Mouse (Mus musculus): ENCODE data around the gene Foxo4. TPM values are rescaled to one million over a fixed set of nuclear protein-coding genes. Genes with fewer than 3 reads are reported as not detected.

The Foxo4 gene
- polyA plus RNA-seq, 1 experiment from 2014 or later: 1.8 TPM

DNA sequence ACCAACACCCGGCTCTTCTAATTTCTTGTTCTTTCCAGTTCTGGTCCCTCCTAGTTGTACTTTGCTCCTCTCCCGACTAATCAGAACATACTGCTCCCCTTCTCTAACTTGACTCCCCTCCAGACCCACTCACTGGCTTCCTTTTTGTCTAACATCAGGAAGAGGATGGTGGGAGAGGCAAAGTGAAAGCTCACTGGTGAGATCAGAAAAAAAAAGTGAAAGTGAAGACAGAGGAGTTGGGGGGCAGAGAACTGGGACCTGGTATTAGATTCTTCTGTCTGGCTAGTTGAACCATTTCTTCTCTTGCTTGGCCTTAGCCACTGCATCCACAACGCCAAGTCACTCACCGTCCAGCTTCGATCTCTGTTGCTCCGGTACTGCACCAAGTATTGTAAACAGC is 12.3 kb downstream of the Foxo4 start:
- H3K4me1 ChIP-seq (ENCODE audit: control insufficient read depth, insufficient read depth, low read length): no peaks in the 10 kb centered on the region
- 90% methylated on average over 6 of the region's 6 CpGs for WGBS
- no peak overlapping the region for H3K4me3 ChIP-seq (ENCODE audit: low read length)
- H3K36me3 ChIP-seq (ENCODE audit: control insufficient read depth, insufficient read depth, low read length): no peaks in the 10 kb centered on the region
- no peak overlapping the region for H3K27ac ChIP-seq (ENCODE audit: low read length)
- no peak for ATAC-seq
- H3K9ac ChIP-seq (ENCODE audit: low read depth, low read length): no peak overlapping the region
- H3K27me3 ChIP-seq (replicated peaks; ENCODE audit: control insufficient read depth, insufficient read depth, low read length): no peaks in the 10 kb centered on the region
- no peak overlapping the region for H3K4me2 ChIP-seq (ENCODE audit: low read depth, low read length)
- no peaks in the 10 kb centered on the region for H3K9me3 ChIP-seq (ENCODE audit: control insufficient read depth, low read length)

DNA sequence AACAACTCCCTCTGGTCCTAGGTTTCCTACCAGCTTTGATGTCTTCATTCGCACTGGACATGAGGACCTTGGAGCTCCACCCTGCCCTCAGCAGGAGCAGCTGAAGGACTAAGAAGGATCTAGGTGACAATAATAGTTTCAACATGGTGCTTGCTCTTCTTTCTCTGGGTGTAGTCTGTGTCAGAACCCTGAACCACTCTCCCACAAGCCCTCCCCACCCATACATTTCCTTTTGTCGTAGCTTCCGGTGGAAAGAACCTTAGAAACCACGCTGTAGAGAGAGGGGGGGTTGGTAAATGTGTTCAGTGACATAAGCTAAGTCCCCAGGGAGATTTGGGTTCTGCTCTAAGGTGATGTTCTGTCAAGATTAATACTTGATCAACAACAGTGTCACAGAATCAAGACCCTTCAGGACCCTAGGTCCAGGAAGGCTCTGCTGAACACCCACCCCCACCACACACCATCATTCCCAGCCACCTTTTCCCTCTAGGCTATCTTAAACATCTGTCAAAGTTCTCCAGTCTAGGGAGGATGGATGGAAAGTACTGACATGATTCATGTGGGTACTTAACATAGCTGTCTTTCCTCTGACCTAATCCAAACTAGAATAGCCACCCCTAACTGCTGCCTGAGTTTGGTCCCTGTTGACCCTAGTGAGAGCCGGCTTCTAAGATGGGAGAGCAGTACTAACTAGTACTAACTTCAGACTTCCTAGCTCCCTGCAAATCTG is 13.9 kb downstream of the Foxo4 start, which contains the start of gene Il2rg:
TSS of gene Il2rg (minus strand) at position 231 of the 730 bp plus-strand sequence.
- ATAC-seq: no peak
- Histone ChIP-seq H3K27ac (ENCODE audit: low read length) (no peak within 1 kb of the TSS), H3K4me3 (ENCODE audit: low read length) (no peak within 1 kb of the TSS), H3K36me3 (ENCODE audit: control insufficient read depth, insufficient read depth, low read length) (no peaks in the 10 kb centered on the region), H3K9me3 (ENCODE audit: control insufficient read depth, low read length) (no peaks in the 10 kb centered on the region), H3K27me3 (replicated peaks; ENCODE audit: control insufficient read depth, insufficient read depth, low read length) (no peaks in the 10 kb centered on the region), H3K4me2 (ENCODE audit: low read depth, low read length) (no peak within 1 kb of the TSS), H3K4me1 (ENCODE audit: control insufficient read depth, insufficient read depth, low read length) (no peaks in the 10 kb centered on the region), H3K9ac (ENCODE audit: low read depth, low read length) (no peak within 1 kb of the TSS)
- 77% methylated on average over 5 of the region's 5 CpGs for WGBS

DNA sequence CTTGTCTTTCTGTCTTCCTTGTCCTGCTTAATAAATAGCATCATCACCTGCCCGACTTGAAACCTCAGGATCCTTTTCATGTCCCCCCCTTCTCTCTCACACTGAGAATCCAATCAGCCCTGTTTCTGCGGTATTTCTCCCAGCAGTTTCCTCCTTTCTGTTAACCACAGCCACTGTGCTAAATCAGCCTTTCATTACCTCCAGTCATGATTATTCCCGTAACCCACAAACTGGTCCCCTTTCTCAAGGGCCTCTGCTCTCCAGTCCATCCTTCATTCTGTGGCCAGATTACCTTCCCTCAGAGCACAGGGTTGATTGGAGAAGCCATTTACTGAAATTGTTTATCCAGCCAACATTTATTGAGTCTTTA is 14.4 kb downstream of the Foxo4 start, which contains the start of gene Gm20489:
TSS of gene Gm20489 (minus strand) at position 269 of the 370 bp plus-strand sequence.
- no peaks in the 10 kb centered on the region for H3K9me3 ChIP-seq (ENCODE audit: control insufficient read depth, low read length)
- no peaks in the 10 kb centered on the region for H3K4me1 ChIP-seq (ENCODE audit: control insufficient read depth, insufficient read depth, low read length)
- no peak within 1 kb of the TSS for H3K27ac ChIP-seq (ENCODE audit: low read length)
- no peak within 1 kb of the TSS for H3K4me3 ChIP-seq (ENCODE audit: low read length)
- H3K27me3 ChIP-seq (replicated peaks; ENCODE audit: control insufficient read depth, insufficient read depth, low read length): no peaks in the 10 kb centered on the region
- WGBS: 49% methylated on average over 3 of the region's 3 CpGs
- no peak for ATAC-seq
- H3K4me2 ChIP-seq (ENCODE audit: low read depth, low read length): no peak within 1 kb of the TSS
- H3K36me3 ChIP-seq (ENCODE audit: control insufficient read depth, insufficient read depth, low read length): no peaks in the 10 kb centered on the region
- H3K9ac ChIP-seq (ENCODE audit: low read depth, low read length): no peak within 1 kb of the TSS

DNA sequence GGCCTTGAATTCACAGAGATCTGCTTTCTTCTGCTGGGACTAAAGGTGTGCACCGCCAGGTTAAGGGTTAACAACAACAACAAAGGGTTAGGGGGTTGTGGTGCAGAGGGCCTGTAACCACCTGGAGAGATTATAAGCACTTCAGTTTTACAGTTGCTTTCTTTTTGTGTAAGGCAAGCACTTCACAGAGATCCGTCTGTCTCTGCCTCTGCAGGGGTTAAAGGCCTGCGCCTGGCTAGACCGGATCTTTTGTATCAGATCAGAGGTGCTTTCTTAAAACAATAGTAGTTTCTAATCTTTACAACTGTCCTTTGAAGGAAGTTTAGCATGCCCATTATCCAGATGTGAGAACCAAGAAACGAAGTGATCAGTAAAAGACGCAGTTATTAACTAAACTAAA is 19.1 kb downstream of the Foxo4 start:
- Histone ChIP-seq H3K36me3 (ENCODE audit: control insufficient read depth, insufficient read depth, low read length) (no peaks in the 10 kb centered on the region), H3K9me3 (ENCODE audit: control insufficient read depth, low read length) (no peaks in the 10 kb centered on the region), H3K4me3 (ENCODE audit: low read length) (peak overlapping the region; percentile 55), H3K4me2 (ENCODE audit: low read depth, low read length) (peak overlapping the region; percentile 55), H3K27me3 (replicated peaks; ENCODE audit: control insufficient read depth, insufficient read depth, low read length) (no peaks in the 10 kb centered on the region), H3K9ac (ENCODE audit: low read depth, low read length) (peak overlapping the region; percentile 51; the same call in 1 of the 2 replicates), H3K27ac (ENCODE audit: low read length) (0 out of 2 replicates have a peak overlapping the region, but pooled peaks have one; percentile 25), H3K4me1 (ENCODE audit: control insufficient read depth, insufficient read depth, low read length) (no peaks in the 10 kb centered on the region)
- 21% methylated on average over 6 of the region's 6 CpGs for WGBS
- peak; percentile 40 for ATAC-seq

DNA sequence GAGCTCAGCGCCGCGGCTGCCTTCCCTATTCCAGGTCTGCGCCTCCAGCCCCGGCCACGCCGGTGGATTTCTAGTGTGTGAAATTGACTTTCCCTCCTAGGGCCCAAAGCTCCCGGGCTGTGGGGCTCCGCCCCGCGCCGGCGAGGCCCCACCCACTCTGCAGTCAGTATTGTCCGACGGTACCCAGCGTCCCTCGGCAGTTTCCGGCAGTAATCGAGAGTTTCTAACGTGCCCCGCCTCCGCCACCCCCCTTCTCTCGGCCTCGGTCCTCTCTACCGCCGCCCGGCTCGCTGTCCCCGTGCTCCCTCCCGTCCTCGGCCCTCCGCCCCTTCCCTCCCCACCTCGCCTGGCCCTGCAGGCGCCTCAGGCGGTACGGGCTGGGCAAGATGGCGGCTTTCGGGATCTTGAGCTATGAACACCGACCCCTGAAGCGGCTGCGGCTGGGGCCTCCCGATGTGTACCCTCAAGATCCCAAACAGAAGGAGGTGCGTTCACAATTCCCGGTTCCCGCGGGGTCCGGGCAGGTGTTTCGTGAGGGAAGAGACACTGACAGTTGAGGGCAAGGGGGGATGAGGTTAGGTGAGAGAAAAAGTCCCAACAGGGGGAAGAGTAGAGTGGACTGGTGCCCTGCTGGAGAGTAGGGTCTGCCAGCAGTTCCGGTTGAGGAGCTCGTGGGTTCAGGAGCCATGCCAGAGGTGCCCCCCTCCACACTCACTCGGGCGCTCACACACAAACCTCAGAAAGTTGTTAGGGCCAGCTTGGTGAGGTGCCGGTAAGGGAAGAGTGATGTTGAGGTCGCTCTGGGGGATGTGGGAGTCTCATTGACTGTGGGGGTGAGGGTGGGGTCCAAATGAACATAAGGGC is 19.8 kb downstream of the Foxo4 start, which contains the start of gene Med12:
TSS of gene Med12 (plus strand) at position 156 of the 864 bp plus-strand sequence.
- ATAC-seq: peak; percentile 98
- Histone ChIP-seq H3K4me3 (ENCODE audit: low read length) (peak within 1 kb of the TSS; percentile 55), H3K27ac (ENCODE audit: low read length) (peak within 1 kb of the TSS; percentile 55), H3K9ac (ENCODE audit: low read depth, low read length) (peak within 1 kb of the TSS; percentile 67), H3K36me3 (ENCODE audit: control insufficient read depth, insufficient read depth, low read length) (peaks cover 2% of the 10 kb centered on the region; the same call in 1 of the 2 replicates), H3K4me2 (ENCODE audit: low read depth, low read length) (peak within 1 kb of the TSS; percentile 55), H3K27me3 (replicated peaks; ENCODE audit: control insufficient read depth, insufficient read depth, low read length) (no peaks in the 10 kb centered on the region), H3K9me3 (ENCODE audit: control insufficient read depth, low read length) (no peaks in the 10 kb centered on the region), H3K4me1 (ENCODE audit: control insufficient read depth, insufficient read depth, low read length) (no peaks in the 10 kb centered on the region)
- 13% methylated on average over 52 of the region's 54 CpGs for WGBS

DNA sequence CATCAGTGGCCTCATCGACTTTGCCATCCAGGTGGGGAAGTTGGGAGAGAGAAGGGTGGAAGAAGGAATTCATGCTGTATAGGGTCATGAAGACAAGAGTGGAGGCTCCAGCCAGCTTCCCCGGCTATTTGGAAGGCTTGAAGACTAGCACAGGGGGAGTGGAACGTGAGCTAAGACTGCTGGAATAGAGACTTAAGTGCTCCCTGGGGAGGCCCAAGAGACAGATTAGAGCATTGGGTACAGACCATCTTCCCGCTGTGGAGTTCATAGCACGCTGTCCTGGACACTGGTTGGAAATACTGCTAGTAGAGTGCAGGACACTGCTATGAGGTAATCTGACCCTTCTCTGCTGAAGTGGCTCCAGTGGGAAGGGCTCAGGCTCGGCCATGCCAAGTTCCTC is 28.5 kb downstream of the Foxo4 start:
- H3K9me3 ChIP-seq (ENCODE audit: control insufficient read depth, low read length): no peaks in the 10 kb centered on the region
- 87% methylated on average over 6 of the region's 6 CpGs for WGBS
- H3K27ac ChIP-seq (ENCODE audit: low read length): no peak overlapping the region
- no peaks in the 10 kb centered on the region for H3K4me1 ChIP-seq (ENCODE audit: control insufficient read depth, insufficient read depth, low read length)
- ATAC-seq: no peak
- peaks cover 4% of the 10 kb centered on the region; the same call in 1 of the 2 replicates for H3K36me3 ChIP-seq (ENCODE audit: control insufficient read depth, insufficient read depth, low read length)
- H3K9ac ChIP-seq (ENCODE audit: low read depth, low read length): no peak overlapping the region
- no peaks in the 10 kb centered on the region for H3K27me3 ChIP-seq (replicated peaks; ENCODE audit: control insufficient read depth, insufficient read depth, low read length)
- H3K4me2 ChIP-seq (ENCODE audit: low read depth, low read length): no peak overlapping the region
- no peak overlapping the region for H3K4me3 ChIP-seq (ENCODE audit: low read length)

DNA sequence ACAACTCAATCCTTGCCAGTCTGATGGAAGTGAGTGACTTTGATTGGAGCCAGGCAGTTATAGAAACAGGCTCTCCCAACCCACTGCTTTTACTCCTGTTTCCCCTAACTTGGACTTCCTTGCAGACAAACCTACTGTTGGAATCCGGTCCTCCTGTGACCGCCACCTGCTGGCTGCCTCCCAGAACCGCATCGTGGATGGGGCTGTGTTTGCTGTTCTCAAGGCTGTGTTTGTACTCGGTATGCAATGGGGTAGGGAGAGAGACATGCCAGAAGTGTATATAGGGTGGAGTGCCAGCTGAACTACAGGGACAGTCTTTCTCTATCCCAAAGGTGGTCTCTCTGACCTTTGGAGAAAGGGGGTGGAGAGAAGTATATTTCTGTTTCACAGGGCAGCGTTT is 31.2 kb downstream of the Foxo4 start:
- H3K9ac ChIP-seq (ENCODE audit: low read depth, low read length): no peak overlapping the region
- no peaks in the 10 kb centered on the region for H3K27me3 ChIP-seq (replicated peaks; ENCODE audit: control insufficient read depth, insufficient read depth, low read length)
- no peak overlapping the region for H3K4me2 ChIP-seq (ENCODE audit: low read depth, low read length)
- ATAC-seq: peak; percentile 42
- WGBS: 28% methylated on average over 6 of the region's 6 CpGs
- no peak overlapping the region for H3K27ac ChIP-seq (ENCODE audit: low read length)
- no peaks in the 10 kb centered on the region for H3K9me3 ChIP-seq (ENCODE audit: control insufficient read depth, low read length)
- H3K4me3 ChIP-seq (ENCODE audit: low read length): no peak overlapping the region
- H3K4me1 ChIP-seq (ENCODE audit: control insufficient read depth, insufficient read depth, low read length): no peaks in the 10 kb centered on the region
- H3K36me3 ChIP-seq (ENCODE audit: control insufficient read depth, insufficient read depth, low read length): 0 out of 2 replicates have a peak, but pooled peaks cover 3% of the 10 kb centered on the region

DNA sequence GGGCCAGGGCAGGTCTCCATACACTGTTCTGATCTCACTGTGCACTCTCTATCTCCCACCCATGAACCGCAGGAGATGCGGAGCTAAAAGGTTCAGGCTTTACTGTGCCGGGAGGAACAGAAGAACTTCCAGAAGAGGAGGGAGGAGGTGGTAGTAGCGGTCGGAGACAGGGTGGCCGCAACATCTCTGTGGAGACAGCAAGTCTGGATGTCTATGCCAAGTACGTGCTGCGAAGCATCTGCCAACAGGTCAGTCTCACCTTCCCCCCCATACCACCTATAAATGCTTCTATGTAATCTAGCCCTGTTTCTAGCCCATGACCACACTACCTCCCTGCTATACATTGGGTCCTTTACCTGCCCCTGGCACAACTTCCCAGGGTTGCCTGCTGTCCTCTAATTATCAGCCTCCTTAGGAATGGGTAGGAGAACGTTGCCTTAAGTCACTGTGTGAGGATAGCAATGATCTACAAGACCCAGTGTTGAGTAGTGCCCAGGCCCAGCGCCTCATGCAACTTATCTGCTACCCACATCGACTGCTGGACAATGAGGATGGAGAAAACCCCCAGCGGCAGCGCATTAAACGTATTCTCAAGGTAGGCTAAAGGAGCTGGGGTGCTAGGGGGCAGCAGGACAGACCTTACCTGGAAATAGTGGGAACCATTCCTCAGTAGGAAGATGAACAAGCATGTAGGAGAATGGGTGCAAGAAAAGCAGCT is 31.8 kb downstream of the Foxo4 start:
- ATAC-seq: no peak
- H3K9me3 ChIP-seq (ENCODE audit: control insufficient read depth, low read length): no peaks in the 10 kb centered on the region
- 90% methylated on average over 14 of the region's 14 CpGs for WGBS
- no peaks in the 10 kb centered on the region for H3K27me3 ChIP-seq (replicated peaks; ENCODE audit: control insufficient read depth, insufficient read depth, low read length)
- H3K36me3 ChIP-seq (ENCODE audit: control insufficient read depth, insufficient read depth, low read length): 0 out of 2 replicates have a peak, but pooled peaks cover 4% of the 10 kb centered on the region
- H3K4me3 ChIP-seq (ENCODE audit: low read length): no peak overlapping the region
- no peak overlapping the region for H3K4me2 ChIP-seq (ENCODE audit: low read depth, low read length)
- H3K27ac ChIP-seq (ENCODE audit: low read length): no peak overlapping the region
- no peak overlapping the region for H3K9ac ChIP-seq (ENCODE audit: low read depth, low read length)
- H3K4me1 ChIP-seq (ENCODE audit: control insufficient read depth, insufficient read depth, low read length): no peaks in the 10 kb centered on the region

DNA sequence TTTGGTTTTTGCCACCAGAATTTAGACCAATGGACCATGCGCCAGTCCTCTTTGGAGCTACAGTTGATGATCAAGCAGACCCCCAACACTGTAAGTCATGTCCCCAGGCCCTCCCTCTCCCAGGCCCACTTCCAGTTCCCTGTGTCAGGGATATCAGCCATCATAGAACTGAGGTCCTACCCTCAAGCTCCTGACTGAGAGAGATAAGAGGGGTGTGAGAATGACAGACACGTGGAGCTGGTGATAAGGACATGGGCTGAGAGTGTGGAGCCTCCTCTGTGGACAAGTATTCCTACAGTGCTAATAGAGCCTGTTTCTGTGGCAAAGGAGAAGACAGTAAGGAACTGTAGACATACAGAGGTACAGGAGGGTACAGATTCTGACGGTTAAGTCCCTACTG is 33.2 kb downstream of the Foxo4 start:
- peak; percentile 79 for ATAC-seq
- no peaks in the 10 kb centered on the region for H3K4me1 ChIP-seq (ENCODE audit: control insufficient read depth, insufficient read depth, low read length)
- H3K36me3 ChIP-seq (ENCODE audit: control insufficient read depth, insufficient read depth, low read length): 0 out of 2 replicates have a peak, but pooled peaks cover 4% of the 10 kb centered on the region
- no peaks in the 10 kb centered on the region for H3K27me3 ChIP-seq (replicated peaks; ENCODE audit: control insufficient read depth, insufficient read depth, low read length)
- H3K9me3 ChIP-seq (ENCODE audit: control insufficient read depth, low read length): no peaks in the 10 kb centered on the region
- H3K4me3 ChIP-seq (ENCODE audit: low read length): no peak overlapping the region
- H3K4me2 ChIP-seq (ENCODE audit: low read depth, low read length): no peak overlapping the region
- H3K9ac ChIP-seq (ENCODE audit: low read depth, low read length): no peak overlapping the region
- 81% methylated on average over 3 of the region's 3 CpGs for WGBS
- H3K27ac ChIP-seq (ENCODE audit: low read length): no peak overlapping the region
